Mouse (Mus musculus) c-Kit-negative CD71-positive TER-119-positive erythroid progenitor cells, embryonic 14.5 days (primary cell): ENCODE results near the gene Zfyve28.

Experiments
- DNase-seq: peaks from one replicate; pipeline ENCODE4 v3.0.0-alpha.2; 2013; ENCODE audit warnings: low read depth, low spot score

The Zfyve28 gene

DNA sequence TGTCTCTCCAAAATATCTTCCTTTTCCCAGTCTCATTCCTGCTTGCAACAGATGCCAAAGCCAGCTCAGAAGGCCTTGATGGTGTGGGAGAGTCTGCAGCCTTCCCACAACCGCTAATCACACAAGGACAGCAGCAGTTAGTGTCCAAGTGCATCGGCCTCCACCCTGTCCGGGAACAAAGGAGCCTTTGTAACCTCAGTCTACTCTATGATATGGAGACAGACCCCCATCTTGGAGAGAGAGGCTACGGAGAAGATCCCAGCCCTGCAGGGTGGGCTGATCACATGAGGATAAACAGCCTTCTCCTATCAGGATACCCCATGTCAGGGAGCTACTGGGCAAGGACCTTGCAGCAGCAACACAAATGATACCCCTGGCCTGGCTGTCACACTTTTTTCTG lies 36.5 kb downstream of the Zfyve28 start:
- no peak for DNase-seq

DNA sequence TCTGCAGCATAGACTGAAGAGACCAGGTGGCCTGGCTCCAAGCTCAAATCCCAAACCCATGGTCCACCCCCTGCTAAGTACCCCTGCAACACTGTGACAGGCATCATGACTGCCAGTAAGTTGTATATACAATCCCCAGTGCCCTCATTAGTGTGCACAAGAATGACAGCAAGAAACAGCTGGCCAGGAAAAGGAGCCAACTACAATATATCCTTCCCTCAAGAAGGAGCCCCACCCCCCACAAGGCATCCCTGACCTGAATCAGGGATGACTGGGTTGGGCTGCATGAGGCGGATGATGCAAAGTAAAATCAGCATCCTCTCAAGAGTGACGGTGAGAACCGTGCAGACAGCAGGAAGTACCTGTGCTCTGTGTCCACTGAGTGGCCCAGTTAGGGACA lies 38.2 kb downstream of the Zfyve28 start:
- no peak for DNase-seq

DNA sequence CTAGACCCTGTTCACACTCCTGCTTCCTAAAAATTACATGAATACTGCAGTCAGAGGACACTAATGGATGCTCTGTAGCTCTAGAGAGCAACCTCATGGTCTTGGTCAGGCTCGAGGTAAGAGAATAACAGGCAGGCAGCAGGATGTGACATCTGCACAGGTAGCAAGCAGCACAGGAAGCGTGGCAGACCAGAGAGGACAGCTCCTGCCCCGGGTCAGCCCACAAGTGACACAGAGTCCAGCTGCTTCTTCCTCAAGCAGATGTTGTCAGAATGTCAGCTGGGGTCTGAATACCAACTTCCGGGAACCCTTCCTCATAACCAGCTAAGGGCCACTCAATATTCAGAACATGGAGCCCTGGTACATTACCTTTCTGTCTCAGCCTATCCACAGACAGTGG lies 39.1 kb downstream of the Zfyve28 start:
- DNase-seq: no peak

- DNase-seq: no peak
Observed at GRCm38 (mm10) chr5:34246443-34246842, 41.8 kb downstream of the Zfyve28 start.

GRCm38 (mm10) chr5:34243062-34243461 lies 45.2 kb downstream of the Zfyve28 start:
- no peak for DNase-seq

- no peak for DNase-seq
Observed at GRCm38 (mm10) chr5:34242224-34242963, 45.9 kb downstream of the Zfyve28 start.

DNA sequence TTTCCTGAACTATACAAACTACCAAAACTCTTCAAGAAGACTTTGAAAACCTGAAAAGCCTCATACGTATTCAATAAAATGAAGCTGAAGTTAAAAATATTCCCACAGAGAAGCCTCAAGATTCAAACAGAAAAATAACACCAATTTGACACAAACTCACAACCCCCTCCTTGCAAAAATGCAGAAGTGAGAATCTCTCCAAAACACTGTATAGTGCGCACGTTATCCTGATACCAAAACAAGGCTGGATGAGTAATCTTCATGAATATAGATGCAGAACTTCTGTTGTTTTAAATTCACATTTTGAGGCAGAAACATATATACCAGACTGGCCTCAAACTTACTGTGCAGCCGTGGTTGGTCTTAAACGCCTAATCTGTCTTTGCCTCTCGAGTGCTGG lies 49.8 kb downstream of the Zfyve28 start:
- no peak for DNase-seq

GRCm38 (mm10) chr5:34235898-34236420 lies 52.3 kb downstream of the Zfyve28 start:
- peak; percentile 22 for DNase-seq

DNA sequence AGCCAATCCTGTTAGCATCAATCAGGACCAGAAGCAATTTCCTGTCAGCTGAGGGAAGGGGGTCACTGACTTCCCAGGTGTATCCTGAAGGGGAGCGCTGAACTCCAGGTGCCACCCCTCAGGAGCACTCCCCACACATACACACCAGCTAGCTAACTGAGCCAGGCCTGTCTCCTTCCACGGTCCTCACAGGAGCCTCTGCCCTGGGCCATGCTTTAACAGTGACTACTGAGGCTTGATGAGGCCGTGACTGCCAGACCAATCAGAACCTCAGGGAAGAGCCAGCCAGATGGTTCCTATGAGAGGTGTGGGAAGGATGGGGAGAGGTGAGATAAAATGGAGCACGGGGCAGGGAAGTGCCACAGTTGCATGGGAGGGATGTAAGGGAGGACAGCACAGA lies 53.2 kb downstream of the Zfyve28 start:
- no peak for DNase-seq

DNA sequence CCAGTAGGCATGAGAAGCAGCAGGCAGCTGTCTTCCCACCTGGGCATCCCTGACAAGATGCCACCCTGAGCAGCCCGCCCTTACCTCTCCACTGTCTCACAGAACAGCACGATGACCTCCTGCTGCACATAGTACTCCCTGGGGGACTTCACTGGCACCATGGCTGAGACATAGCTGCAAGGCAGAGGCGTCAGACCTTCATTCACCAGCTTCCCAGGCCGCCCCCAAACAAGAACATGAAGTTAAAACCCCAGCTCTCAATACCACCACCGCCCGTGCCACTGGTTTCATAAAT lies 55.1 kb downstream of the Zfyve28 start:
- no peak for DNase-seq

GRCm38 (mm10) chr5:34232481-34233220 lies 55.6 kb downstream of the Zfyve28 start:
- DNase-seq: no peak

DNA sequence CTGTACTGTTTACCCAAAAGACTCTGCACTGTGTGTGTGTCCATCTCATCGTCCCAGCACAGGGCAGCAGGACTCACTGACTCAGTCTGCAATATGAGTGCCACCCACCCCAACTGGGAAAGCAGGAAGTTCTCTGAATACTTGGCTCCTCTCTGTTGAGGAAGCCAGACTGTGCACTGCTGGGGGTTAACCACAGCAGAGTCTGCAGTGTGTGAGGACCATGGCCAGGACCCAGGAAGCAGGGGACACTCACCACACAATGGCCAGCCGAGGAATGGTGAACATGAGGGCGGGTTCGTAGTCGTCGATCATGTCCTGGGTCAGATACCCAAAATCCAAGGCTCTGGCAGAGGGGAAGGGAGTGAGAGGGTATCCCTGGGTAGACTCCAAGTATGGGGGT lies 56.3 kb downstream of the Zfyve28 start:
- no peak for DNase-seq

DNA sequence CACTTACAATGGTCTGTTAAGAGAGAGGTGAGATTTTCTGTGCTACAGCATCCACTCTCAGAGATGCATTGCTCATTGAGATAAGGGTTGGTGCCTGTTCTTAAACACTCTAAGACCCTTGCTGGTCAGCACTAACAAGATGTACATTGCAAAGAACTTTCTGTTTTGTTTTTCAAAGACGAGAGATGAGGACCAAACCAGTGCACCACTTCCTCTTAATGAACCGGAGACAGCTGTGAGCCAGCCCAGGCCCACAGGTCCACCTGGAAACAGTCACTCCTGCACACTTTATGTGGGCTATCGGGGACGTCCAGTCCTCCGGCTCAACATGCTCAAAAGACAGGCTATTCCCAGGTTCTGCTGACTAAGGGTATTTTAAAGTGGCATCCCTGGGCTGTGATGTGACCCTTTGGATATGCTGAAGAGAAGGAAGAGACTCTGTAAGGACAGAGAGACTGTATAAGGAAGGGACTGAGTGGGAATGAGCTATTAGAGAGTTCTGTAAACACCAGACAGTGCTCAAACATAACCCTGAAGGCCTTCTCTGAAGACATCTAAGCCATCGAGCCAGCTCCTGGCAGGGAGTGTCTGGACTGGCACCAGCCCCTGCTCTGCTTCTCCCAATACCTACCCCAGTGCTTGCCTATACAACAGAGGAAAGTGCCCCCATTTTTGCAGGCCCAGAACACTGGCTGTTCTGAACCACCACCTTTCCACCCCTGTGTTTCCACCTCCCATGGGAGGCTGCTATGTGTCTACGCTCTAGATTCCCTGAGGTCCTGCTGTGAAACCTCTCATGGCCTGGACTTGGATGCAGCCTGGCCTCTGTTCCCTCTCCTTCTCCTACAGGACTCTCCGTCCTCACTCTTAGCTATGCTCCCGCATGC lies 57.4 kb downstream of the Zfyve28 start:
- no peak for DNase-seq

DNA sequence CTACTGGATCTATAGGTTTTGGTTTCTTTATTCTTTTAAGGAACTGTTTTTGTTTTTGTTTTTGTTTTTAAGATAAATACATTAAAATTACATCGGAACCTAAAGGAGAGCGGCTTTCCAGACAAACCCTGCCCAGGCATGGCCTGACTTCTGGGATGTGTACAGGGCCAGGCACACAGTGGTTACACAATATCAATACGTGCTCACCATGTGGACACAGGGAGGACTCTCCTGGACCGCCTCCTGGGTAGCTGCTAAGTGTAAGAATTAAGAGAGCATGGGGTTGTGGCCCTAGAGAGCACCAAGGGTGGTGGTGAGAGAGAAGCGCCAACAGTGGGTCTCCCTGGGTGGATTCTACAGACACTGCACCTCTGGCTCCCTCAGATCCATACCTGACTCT lies 58.7 kb downstream of the Zfyve28 start:
- no peak for DNase-seq

DNA sequence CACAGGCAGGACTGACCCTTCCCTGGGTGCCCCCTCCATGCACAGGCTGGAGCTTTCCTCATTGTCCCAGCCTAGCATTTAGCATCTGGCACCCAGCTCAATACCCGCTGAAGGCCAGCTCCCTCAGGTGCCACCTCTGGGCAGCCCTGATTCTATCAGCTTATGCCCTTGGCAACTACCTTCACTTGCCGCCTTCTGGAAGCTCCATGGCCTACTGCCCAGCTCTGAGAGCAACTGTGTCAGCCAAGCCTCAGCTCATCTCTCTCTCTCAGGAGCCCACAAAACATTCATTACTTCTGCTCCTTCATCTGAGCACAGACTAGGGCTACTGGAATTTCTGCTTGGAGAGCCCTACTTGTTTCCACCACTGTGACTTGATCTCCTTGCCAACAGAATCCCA lies 62.7 kb downstream of the Zfyve28 start:
- DNase-seq: no peak

DNA sequence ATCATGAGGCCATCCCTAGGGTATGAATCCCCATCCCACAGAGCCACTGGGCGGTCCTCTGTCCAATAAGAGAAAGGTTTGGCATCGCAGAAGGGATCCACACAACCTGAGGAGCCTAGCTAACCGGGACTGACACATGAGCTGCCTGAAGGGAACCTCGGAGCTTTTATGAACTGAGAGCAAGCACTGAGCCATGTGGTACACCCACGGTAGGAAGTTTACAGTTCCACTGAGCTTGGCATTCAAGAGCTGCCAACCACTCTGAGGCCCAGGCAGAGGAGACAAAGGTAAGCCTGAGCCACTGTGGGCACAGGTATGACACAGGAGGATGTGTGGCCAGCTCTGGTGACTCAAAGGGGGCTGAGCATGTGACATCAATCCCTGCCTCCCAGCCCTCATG lies 63.7 kb downstream of the Zfyve28 start:
- DNase-seq: no peak

DNA sequence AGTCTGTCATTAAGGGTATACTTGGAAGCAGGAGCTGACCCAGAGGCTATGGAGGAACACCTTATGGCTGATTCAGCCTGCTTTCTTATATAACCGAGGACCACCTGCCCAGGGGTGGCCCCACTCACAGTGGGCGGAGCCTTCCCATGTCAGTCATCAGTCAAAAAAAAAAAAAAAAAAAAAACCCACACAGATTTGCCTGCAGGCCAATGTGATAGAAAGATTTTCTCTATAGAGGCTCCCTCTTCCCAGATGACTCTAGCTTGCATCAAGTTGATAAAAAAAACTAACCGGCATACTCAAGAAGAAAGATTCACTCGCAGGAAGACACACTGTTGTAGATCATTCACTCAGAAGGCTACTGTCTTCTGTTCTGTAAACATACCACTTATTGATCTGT lies 68.2 kb downstream of the Zfyve28 start:
- DNase-seq: no peak

DNA sequence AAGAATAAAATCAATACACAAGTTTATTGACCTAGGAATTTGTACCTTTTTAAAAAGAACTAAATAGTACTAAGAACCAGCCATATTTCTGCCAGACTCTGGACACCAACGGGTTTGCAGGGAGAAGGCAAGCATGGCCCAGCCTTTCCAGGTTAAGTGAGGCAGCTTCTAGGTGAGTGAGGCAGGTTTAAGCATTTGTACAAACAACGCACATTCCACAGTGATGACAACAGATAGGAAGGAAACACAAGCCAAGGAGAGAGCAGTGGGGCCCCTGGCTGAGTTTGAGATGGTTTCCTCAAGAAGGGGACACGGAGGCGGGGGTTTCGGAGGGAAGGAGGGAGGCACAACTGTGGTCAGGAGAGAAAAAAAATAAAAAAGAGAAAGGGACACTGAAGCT lies 69.6 kb downstream of the Zfyve28 start:
- DNase-seq: no peak

GRCm38 (mm10) chr5:34217756-34218155 lies 70.5 kb downstream of the Zfyve28 start:
- DNase-seq: no peak

DNA sequence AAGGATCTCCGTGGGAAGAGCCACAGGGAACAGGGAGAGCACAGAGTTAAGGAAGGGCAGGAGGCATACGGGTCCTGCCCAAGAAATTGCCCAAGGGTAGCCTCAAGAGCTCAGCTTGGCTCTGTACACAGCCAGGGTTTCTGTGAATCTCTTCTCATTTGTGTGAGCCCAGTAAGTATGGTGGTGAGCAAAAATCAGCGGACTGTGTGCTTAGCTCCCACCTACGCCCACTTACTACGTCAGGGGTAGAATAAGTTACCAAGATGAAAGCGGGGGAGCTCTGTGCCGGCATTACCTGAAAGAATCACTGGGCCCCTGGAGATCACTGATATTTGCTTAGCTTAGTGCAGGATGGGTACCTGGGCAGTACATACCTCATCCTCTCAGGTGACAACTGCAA lies 72.2 kb downstream of the Zfyve28 start:
- DNase-seq: no peak

DNA sequence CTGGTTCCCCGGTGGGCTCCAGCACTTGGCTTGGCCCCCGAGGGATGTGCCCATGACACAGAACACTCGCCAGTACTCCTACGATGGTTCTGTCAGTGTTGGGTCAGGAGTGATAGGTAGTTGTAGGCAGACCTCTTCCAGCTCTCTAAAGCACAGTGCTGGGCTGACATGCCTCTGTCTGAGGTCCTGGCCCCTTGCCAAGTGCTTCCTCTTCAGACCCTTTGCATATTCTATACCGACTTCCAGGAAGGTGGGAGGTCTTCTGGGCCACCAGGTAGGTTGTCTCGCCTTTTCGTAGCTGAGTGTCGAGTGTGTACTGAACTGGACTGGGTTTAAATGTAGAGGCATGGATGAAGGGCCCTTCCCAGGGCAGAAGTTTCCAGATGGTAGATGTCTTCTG lies 74.6 kb downstream of the Zfyve28 start:
- DNase-seq: no peak

DNA sequence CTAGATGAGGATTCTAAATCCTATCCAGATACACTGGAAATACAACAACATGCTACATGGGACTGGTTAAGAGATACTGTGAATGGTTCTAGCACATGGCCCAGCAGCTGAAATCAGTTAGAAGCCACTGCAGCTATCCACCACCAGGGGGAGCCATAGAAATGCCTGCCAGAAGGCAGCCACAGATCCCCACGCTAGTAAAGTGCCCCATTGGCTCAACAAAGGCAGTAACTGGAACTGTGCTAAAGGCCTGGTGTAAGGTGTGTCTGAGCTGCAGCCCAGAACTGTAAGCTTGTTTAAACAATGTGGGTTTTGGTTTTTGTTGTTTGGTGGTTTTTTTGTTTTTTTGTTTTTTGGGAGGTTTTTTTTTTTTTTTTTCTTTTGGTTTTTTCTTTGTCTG lies 78.0 kb downstream of the Zfyve28 start:
- DNase-seq: peak; percentile 48
